Mouse (Mus musculus): ENCODE data around the gene Cplx3.

Cplx3 gene

GRCm38 (mm10) chr9:57637741-57638322, 31.8 kb upstream of the Cplx3 start:
- peak; percentile 67 to 79 for DNase-seq

- DNase-seq: no peak
Observed at GRCm38 (mm10) chr9:57637272-57637671, 31.2 kb upstream of the Cplx3 start.

DNA sequence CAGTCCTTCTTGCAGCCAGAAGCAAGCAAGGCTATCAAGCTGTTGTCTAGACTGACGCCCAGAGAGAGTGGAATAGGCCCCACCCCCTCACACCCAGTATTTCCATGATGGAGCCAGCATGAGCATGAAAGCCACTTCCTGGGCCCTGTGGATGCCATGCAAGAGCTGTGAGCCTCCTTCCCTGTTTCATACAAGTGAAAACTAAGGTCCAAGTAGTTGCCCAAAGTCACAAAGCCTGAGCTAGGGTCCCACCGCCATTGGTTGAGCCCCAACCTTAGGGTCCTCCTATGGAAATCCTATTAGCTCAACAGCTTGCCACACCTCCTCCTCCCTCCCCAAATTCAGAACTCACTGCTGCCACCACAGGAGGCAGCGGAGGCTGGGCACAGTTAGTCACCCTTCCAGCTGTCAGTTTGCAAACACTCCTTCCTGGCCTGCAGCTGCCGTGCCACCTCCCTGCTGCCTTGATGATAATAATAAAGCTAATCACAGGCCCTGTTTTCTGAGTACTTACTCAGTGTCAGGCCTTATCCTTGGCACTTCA, 27.5 kb upstream of the Cplx3 start:
- DNase-seq: no peak

DNA sequence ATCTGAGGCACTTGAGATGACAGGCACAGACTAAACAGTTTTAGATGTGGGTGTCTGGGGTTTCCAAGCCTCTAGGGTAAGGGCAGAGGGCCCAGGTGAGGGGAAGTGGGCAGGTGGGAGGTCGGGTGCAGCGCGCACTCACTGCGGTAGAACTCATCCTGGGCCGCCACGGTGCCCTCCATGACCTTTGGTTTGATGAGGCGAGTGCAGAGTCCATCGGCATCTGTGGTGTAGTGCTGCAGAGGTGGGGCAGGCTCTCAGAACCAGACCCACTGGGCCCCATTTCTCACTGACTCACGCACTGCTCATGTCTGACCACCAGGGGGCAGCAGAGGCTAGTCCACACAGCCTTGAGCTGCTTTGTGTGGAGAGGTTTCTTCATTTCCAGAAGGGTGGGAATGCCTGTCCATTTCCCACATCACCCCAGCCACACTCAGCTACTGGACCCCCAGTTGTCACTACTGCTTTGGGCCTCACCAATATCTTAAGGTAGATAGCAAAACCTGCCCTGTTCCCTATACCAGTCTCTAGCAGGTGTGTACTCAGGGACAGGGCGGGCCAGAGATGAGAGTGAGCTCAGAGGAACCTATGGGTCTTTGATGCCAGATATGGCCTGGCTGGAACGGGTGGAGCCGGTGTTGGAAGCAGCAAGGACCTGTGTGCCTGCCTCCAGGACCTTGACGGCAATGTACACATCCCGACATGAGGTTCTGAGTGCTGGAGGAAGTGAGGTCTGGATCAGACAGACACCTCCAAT, 23.2 kb upstream of the Cplx3 start:
- peak; percentile 77 to 79 for DNase-seq

- DNase-seq: no peak
Observed at GRCm38 (mm10) chr9:57628717-57629116, 22.6 kb upstream of the Cplx3 start.

GRCm38 (mm10) chr9:57627892-57628291, 21.8 kb upstream of the Cplx3 start:
- DNase-seq: no peak

DNA sequence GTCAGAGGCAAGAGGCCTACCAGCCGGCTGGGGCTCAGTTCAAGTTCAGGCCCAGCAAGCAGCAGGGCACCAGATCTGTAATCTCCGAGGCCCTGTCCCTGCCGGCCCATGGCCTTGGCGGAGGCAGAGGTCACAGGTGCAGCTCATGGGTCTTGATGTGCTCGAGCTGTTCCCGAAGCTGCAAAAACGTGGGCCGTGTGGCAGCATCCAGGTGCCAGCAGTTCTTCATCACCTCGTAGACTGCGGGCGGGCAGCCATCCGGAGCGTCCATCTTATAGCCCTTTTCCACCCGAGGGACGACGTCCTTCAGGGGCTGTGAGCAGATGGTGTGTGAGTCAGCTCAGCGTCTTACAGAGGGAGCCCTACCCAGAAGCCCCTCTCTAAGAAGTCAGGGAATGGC, 21.1 kb upstream of the Cplx3 start:
- DNase-seq: no peak

- DNase-seq: no peak
Observed at GRCm38 (mm10) chr9:57625674-57626500, 19.8 kb upstream of the Cplx3 start.

DNA sequence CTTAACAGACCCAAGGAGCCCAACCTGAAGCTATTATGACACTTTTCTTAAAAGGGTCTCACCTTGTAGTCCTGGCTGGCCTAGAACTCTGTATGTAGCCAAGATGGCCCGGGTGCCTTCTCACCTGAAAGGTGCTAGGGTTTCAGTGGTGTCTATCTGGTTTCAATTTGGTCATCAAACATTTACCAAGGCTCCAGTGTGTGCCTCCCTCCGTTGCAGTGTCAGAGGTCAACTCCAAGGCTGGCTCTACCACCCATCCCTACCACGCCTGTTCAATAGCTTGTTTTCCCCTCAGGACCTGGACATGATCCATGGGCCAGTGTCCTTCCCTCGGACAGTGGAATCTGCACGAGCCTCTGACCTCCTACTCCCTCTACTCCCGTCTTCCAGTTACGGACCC, 18.2 kb upstream of the Cplx3 start:
- no peak for DNase-seq

GRCm38 (mm10) chr9:57620674-57621073, 14.6 kb upstream of the Cplx3 start, which contains the start of gene Lman1l:
Gene Lman1l, minus strand, starts transcription at chr9:57620774.
- DNase-seq: no peak

DNA sequence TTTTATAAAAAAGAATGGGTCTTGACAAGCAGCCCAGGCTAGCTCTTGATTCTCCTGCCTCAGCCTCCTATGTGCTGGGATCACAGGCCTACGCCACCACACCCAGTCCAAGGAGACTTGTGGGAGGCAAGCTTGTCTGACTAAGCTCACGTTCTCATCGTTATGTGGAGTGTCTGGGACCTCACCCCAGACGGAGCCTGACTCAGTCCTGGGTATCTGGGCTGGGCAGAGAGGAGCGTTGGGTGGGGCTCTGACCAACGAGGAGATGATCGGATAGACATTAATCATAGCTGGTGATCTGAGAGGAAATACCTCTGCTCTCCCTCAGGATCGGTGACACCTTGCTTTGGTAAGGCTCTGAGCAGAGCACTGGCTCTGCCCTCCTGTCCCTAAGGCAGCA, 12.8 kb upstream of the Cplx3 start:
- no peak for DNase-seq

DNA sequence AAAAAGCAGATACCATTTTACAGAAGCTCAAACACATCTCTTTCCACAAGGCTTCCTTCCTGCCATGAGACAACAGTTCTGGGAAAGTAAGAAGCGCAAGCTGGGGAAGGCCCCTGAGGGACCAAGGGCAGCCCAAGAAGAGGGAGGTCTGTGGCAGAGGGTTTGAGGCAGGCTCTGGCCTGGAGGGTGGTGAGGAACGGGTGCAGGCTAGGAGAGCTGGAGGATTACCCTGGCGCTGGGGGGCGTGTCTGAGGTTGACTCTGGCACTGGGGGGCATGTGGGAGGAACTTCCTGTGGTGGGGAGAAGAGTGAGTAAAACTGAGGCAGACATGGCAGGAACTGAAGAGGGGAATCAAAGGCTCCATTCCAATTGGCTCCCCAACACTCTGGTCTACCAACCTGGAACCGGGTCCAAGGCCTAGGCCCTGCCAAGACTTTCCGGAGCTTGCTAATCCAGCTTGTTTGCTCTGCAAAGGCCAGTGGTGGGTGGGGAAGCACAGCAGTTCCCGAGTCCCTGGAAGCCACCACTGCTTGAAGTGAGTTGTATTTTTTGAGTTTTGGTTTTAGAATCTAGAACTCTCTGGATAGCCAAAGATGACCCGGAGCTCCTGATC, 11.6 kb upstream of the Cplx3 start:
- no peak for DNase-seq

GRCm38 (mm10) chr9:57614786-57615185, 8.7 kb upstream of the Cplx3 start:
- no peak for DNase-seq

GRCm38 (mm10) chr9:57613975-57614374, 7.9 kb upstream of the Cplx3 start:
- DNase-seq: no peak

- DNase-seq: no peak
Observed at GRCm38 (mm10) chr9:57612587-57612986, 6.5 kb upstream of the Cplx3 start.

DNA sequence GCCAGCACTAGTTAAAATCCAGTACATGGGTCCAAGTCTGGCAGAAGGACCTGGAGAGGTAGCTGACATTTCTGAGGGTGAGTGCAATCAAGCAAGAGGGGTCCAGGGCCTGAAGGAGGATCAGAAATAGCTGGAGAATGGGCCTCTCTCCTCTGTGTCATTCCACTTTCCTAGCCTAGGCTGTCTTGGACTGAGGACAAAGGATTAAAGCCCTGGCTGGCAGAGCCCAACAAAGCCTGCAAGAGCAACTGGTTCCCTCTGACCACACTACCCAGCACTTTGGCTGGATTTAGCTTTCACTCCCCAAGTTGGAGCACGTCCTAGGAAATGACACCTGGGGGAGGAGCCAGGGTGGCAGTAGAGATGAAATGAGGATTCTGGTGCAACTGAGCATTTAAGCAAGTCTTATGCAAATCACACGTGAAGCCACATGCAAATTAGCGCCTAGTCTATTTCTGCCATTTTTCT, 4.3 kb upstream of the Cplx3 start:
- DNase-seq: no peak

DNA sequence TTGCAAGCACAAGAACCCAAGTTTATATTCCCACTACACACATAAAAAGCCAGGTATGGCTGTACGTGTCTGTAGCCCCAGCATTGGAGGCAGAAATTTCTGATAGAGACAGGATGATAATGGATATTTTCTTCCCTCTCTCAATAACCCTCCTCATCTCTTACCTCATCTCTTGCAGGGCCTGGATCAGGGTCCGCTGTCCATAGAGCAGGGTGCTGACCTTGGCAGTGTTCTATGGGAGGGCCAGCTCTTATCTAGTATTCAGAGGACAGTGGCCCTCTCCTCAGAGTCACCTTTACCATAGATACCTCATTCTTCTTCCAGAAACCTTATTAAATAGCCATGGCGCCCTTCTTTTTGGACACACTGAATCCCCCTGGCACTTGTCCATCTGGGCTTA, 3.7 kb upstream of the Cplx3 start:
- DNase-seq: no peak

DNA sequence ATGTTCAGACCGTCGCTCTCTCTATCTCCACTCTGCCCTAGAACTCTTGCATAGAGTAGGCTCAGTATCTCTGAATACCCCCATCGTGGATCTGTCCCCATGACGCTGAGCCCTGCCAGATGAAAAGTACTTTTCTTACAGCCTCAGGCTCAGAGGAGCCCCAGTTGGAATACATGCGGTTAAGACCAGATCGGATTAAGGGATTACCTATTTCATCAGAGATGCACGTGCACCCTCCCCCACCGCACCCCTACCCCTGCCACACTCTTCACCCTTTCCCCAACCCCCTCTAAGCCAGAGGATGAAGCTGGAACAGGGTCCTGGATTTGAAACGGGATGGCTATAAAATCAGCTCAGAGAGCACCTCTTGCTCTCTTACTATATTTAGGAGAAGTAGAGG, 578 bp downstream of the Cplx3 start:
- no peak for DNase-seq

DNA sequence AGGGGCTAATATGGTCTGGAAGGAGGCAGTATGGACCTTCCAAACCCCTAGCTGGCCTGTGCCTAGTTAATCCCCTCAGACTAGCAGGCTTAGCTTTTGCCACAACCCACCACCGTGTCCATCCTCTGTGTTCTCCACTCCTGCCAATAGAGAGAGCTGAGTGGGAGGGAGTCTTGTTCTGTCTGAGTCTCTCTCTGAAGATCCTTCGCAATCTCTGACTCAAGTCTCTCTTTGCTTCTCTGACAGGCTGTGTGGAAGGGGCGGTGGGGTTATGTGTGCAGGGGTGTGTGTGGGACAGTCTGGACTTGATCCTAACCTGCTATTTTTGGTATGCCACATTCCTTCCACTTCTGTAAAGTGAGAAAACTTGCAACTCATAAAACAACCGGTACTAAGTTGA, 1.2 kb downstream of the Cplx3 start:
- no peak for DNase-seq

DNA sequence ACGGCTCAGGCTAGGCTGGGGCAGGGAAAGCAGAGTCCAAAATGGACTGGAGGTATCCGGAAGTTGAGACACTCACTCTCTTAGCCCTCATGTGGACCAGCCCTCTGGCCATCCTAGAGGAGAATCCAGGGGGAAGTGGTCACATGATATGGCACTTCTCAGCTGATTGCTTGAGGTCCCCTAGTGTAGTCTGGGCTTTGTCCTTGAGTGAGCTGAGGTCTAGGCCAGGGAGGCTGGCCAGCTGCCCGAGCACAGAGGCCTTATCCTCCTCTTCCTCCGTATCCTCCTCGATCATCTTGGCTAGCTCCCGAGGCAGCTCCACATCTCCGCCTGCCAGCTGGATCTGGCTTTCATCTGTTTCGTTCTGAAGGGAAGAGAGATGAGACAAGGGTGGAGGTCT, 4.0 kb downstream of the Cplx3 start:
- DNase-seq: no peak

DNA sequence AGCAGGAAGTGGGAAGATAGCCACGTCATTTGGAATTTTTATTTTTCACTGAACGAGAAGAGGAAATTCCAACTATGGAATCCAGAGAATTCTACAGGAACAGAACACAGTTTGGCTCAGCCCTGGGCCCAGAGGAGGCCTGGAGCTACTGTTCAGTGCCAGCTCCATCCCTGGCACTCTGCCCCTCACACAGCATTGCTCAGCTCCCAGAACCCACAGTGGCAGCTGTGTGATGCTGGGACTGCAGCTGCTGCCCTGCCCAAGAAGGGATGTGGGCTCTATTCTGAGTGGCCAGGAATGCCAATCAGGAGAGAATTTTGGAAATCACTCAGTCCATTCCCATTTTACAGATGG, 4.8 kb downstream of the Cplx3 start:
- DNase-seq: no peak

DNA sequence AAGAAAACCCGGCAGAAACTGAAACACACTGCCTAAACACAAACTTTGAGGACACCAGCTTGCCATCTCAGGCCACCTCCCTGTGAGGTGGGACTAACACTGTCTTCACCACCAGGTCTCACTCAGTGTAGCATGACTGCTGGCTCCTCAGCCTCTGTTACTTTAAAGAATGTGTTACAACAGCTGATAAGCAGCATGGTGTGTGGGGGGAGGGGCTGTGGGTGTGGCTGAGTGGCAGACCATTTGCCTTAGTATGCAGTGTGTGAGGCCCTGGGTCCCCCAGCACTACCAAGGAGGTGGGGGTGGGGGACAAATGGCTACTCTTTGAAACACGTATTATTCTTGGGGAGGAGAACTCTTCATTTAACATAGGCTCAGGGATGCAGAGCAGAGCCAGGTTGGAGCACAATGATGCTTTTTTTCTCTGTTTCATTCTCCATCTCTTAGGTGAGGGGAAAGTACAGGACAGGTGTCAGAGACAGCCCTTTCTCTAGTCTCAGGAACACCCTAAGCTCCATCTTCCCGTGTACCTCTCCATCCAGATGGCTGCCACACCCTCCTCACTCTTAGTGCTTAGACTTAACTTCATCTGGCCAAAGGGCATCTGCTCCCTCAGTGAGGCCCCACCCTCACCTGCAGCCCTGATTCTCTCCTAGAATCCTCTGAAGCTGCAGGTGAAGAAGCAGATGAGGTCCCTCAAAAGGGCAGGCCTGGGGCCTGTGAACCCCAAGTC, 5.3 kb downstream of the Cplx3 start:
- no peak for DNase-seq

Data from lung, adult 18-20 months (tissue).